ENCODE assay signal across 9 mouse cellular contexts in genomic region chr17:65540441-65541272, GRCm38 (mm10). TPM values are rescaled to one million over a fixed set of nuclear protein-coding genes. Genes with fewer than 3 reads are reported as not detected.
DNase-seq lines count a peak whose midpoint lies in the region; ATAC-seq and TF ChIP-seq lines count a peak whose summit lies in the region.
"Had no signal": no experiment of that assay in that cellular context is flagged by ENCODE, and none has a peak within 500 bp of the region (broad histone marks: within the 10 kb centered on the region; RNA-seq: fewer than 3 reads in every experiment).

Tmem232 (minus strand) TSS chr17:65540782.

- no peak within 1 kb of the TSS for H3K4me3 ChIP-seq in G1E (ENCODE audit: low read depth, low read length)
- peak within 1 kb of the TSS; percentile 19; the same call in 1 of the 2 replicates for H3K4me3 ChIP-seq in embryonic facial prominence, embryonic 11.5 days (ENCODE audit: low read depth, low read length)
- peak within 1 kb of the TSS; percentile 55 for H3K4me3 ChIP-seq in heart, embryonic 10.5 days
- peak within 1 kb of the TSS; percentile 41 for H3K4me3 ChIP-seq in kidney, adult 2 months (ENCODE audit: insufficient read depth, low read depth, low read length)
- H3K4me3 ChIP-seq in lung, embryonic 14.5 days (ENCODE audit: low read depth, low read length): peak within 1 kb of the TSS; percentile 25
- peak within 1 kb of the TSS; percentile 32 for H3K4me3 ChIP-seq in neural tube, embryonic 14.5 days (ENCODE audit: low read depth, low read length)
- H3K4me3 ChIP-seq: erythroblast, embryonic 14.5 days had no signal

- H3K9me3 ChIP-seq in G1E (replicated peaks): no peaks in the 10 kb centered on the region
- H3K9me3 ChIP-seq in embryonic facial prominence, embryonic 11.5 days (replicated peaks; ENCODE audit: control insufficient read depth, low read length): no peaks in the 10 kb centered on the region
- no peaks in the 10 kb centered on the region for H3K9me3 ChIP-seq in heart, embryonic 10.5 days
- no peaks in the 10 kb centered on the region for H3K9me3 ChIP-seq in lung, embryonic 14.5 days (ENCODE audit: low read depth, low read length)
- no peaks in the 10 kb centered on the region for H3K9me3 ChIP-seq in neural tube, embryonic 14.5 days (ENCODE audit: control insufficient read depth, low read length)

- H3K9ac ChIP-seq in embryonic facial prominence, embryonic 11.5 days (replicated peaks; ENCODE audit: low read length): no peak within 1 kb of the TSS
- H3K9ac ChIP-seq in lung, embryonic 14.5 days: no peak within 1 kb of the TSS; the same call in 1 of the 2 replicates
- H3K9ac ChIP-seq in neural tube, embryonic 14.5 days (replicated peaks; ENCODE audit: low read depth, low read length): no peak within 1 kb of the TSS

- DNase-seq in 3T3-L1 (ENCODE audit: low read depth, low spot score) (peak; percentile 49), G1E (ENCODE audit: low spot score) (no peak)
- DNase-seq in embryonic facial prominence, embryonic 11.5 days (ENCODE audit: low spot score): peak; percentile 67
- DNase-seq in heart, embryonic 10.5 days (ENCODE audit: low spot score): no peak
- DNase-seq in kidney, adult 2 months: peak; percentile 56
- peak; percentile 82 for DNase-seq in lung, embryonic 14.5 days
- DNase-seq in thymus, postnatal 10 days (ENCODE audit: low spot score in 2 of 2): no peak

- no peak; the same call in 1 of the 2 replicates for ATAC-seq in G1E (ENCODE audit: extremely low read depth, insufficient number of reproducible peaks, low FRiP score, poor library complexity, severe bottlenecking)
- ATAC-seq in embryonic facial prominence, embryonic 11.5 days (replicated peaks; ENCODE audit: insufficient number of reproducible peaks, low FRiP score, low TSS enrichment, low read depth): no peak; the same call in 1 of the 2 replicates
- peak; percentile 95 for ATAC-seq in lung, embryonic 14.5 days (ENCODE audit: insufficient read depth)
- peak; percentile 90 for ATAC-seq in neural tube, embryonic 14.5 days (ENCODE audit: low read depth)

- H3K4me2 ChIP-seq in embryonic facial prominence, embryonic 11.5 days (ENCODE audit: low read depth, low read length): peak within 1 kb of the TSS; percentile 41
- peak within 1 kb of the TSS; percentile 62 for H3K4me2 ChIP-seq in lung, embryonic 14.5 days
- peak within 1 kb of the TSS; percentile 52 for H3K4me2 ChIP-seq in neural tube, embryonic 14.5 days (ENCODE audit: low read depth, low read length)

- no peaks in the 10 kb centered on the region for H3K4me1 ChIP-seq in G1E (ENCODE audit: insufficient read depth, low read depth, low read length)
- no peaks in the 10 kb centered on the region for H3K4me1 ChIP-seq in embryonic facial prominence, embryonic 11.5 days (ENCODE audit: control insufficient read depth, insufficient read depth, low read length)
- no peaks in the 10 kb centered on the region for H3K4me1 ChIP-seq in heart, embryonic 10.5 days
- H3K4me1 ChIP-seq in kidney, adult 2 months (ENCODE audit: control insufficient read depth, insufficient read depth, low read length): no peaks in the 10 kb centered on the region
- H3K4me1 ChIP-seq in lung, embryonic 14.5 days (ENCODE audit: insufficient read depth): no peaks in the 10 kb centered on the region
- no peaks in the 10 kb centered on the region for H3K4me1 ChIP-seq in neural tube, embryonic 14.5 days (ENCODE audit: control insufficient read depth, insufficient read depth, low read length)

- TF ChIP-seq CTCF in G1E (IDR thresholded peaks at IDR 0.05; ENCODE audit: low read depth, low read length): peak; percentile 35; the same call in 1 of the 2 replicates
- TF ChIP-seq CTCF in kidney, adult 2 months (conservative IDR thresholded peaks at IDR 0.05; ENCODE audit: insufficient read depth, insufficient read length, low read depth, low read length): peak; percentile 6; the same call in 1 of the 2 replicates
- peak; percentile 71 for TF ChIP-seq CTCF in lung, embryonic 14.5 days (IDR thresholded peaks at IDR 0.05; ENCODE audit: low read depth)

- H3K27ac ChIP-seq in embryonic facial prominence, embryonic 11.5 days (replicated peaks; ENCODE audit: low read depth, low read length): no peak within 1 kb of the TSS
- no peak within 1 kb of the TSS for H3K27ac ChIP-seq in heart, embryonic 10.5 days
- H3K27ac ChIP-seq in kidney, adult 2 months (ENCODE audit: insufficient read depth, low read depth, low read length): no peak within 1 kb of the TSS
- H3K27ac ChIP-seq in lung, embryonic 14.5 days (ENCODE audit: low read depth): no peak within 1 kb of the TSS
- no peak within 1 kb of the TSS for H3K27ac ChIP-seq in neural tube, embryonic 14.5 days (ENCODE audit: low read depth, low read length)

- no peaks in the 10 kb centered on the region for H3K36me3 ChIP-seq in G1E (replicated peaks)
- no peaks in the 10 kb centered on the region for H3K36me3 ChIP-seq in embryonic facial prominence, embryonic 11.5 days (replicated peaks; ENCODE audit: control insufficient read depth, insufficient read depth, low read depth, low read length)
- no peaks in the 10 kb centered on the region for H3K36me3 ChIP-seq in heart, embryonic 10.5 days
- H3K36me3 ChIP-seq in kidney, adult 2 months (ENCODE audit: control insufficient read depth, insufficient read depth, low read length): no peaks in the 10 kb centered on the region
- H3K36me3 ChIP-seq in lung, embryonic 14.5 days (ENCODE audit: insufficient read depth): no peaks in the 10 kb centered on the region
- H3K36me3 ChIP-seq in neural tube, embryonic 14.5 days (ENCODE audit: control insufficient read depth, insufficient read depth, low read length): no peaks in the 10 kb centered on the region

- TF ChIP-seq POLR2A in kidney, adult 2 months (IDR thresholded peaks at IDR 0.05; ENCODE audit: low read depth, low read length): no peak

- WGBS in embryonic facial prominence, embryonic 11.5 days: 18% methylated on average over 26 of the region's 26 CpGs
- WGBS in heart, embryonic 10.5 days: 19% methylated on average over 26 of the region's 26 CpGs
- WGBS in kidney, adult 2 months: 21% methylated on average over 26 of the region's 26 CpGs
- WGBS in lung, embryonic 14.5 days: 14% methylated on average over 26 of the region's 26 CpGs
- 16% methylated on average over 26 of the region's 26 CpGs for WGBS in neural tube, embryonic 14.5 days

- H3K27me3 ChIP-seq in G1E (ENCODE audit: insufficient read depth, low read length): peaks cover 2% of the 10 kb centered on the region; the same call in 1 of the 2 replicates
- H3K27me3 ChIP-seq in embryonic facial prominence, embryonic 11.5 days (ENCODE audit: control insufficient read depth, insufficient read depth, low read length): no peaks in the 10 kb centered on the region
- H3K27me3 ChIP-seq in heart, embryonic 10.5 days (ENCODE audit: insufficient read depth, poor library complexity, severe bottlenecking): no peaks in the 10 kb centered on the region
- H3K27me3 ChIP-seq in kidney, adult 2 months (replicated peaks; ENCODE audit: control insufficient read depth, insufficient read depth, low read length): no peaks in the 10 kb centered on the region
- no peaks in the 10 kb centered on the region for H3K27me3 ChIP-seq in lung, embryonic 14.5 days (ENCODE audit: insufficient read depth, low read length)
- no peaks in the 10 kb centered on the region for H3K27me3 ChIP-seq in neural tube, embryonic 14.5 days (ENCODE audit: control insufficient read depth, insufficient read depth, low read length)

RNA-seq across cellular contexts. Expression of gene Tmem232, which starts in this region (rescaled TPM):
- total RNA-seq in G1E (2014; fragmentation: Nextera tagmentation) (not detected in 2 replicates), G1E (2017) (not detected in 2 replicates)
- not detected in 2 replicates for polyA plus RNA-seq in G1E (2012)
- 0.13 TPM in 1 of 2 replicates, not detected in the other for polyA plus RNA-seq in embryonic facial prominence, embryonic 11.5 days (2014; fragmentation: Nextera tagmentation; extraction: Ambion mirVana)
- polyA plus RNA-seq in heart, embryonic 10.5 days (2016; fragmentation: Nextera tagmentation; extraction: Ambion mirVana): 0.20 TPM in 1 of 2 replicates, not detected in the other
- 0.04 TPM in 1 of 2 replicates, not detected in the other for polyA plus RNA-seq in kidney, adult 2 months (2012; rRNA removed)
- 0.12 TPM in 1 of 2 replicates, not detected in the other for polyA plus RNA-seq in lung, embryonic 14.5 days (2014; fragmentation: Nextera tagmentation; extraction: Ambion mirVana)
- polyA plus RNA-seq in neural tube, embryonic 14.5 days (2014; fragmentation: Nextera tagmentation; extraction: Ambion mirVana): 1.1 and 1.9 TPM in 2 replicates
- polyA plus RNA-seq: erythroblast, embryonic 14.5 days had no signal

Comparison
In these comparisons a context has a peak if more than half of its experiments do, and no peak if none do; other contexts are left out.
1. Peak in DNase-seq, H3K4me3 ChIP-seq and H3K4me2 ChIP-seq in embryonic facial prominence, embryonic 11.5 days; RNA of the gene not detected or under 1 TPM.
2. Peak in DNase-seq and H3K4me3 ChIP-seq in kidney, adult 2 months; RNA of the gene not detected or under 1 TPM.
3. Peak in DNase-seq, ATAC-seq, H3K4me3 ChIP-seq and H3K4me2 ChIP-seq in lung, embryonic 14.5 days; RNA of the gene not detected or under 1 TPM.
4. CTCF ChIP-seq: peak in every context shown above with its lines; median percentile 71 in lung, embryonic 14.5 days; 35 in G1E; 6 in kidney, adult 2 months.